Mouse (Mus musculus) heart, adult 8-10 months (tissue): ENCODE measurements around the gene Rab3ip. TPM values are rescaled to one million over a fixed set of nuclear protein-coding genes. Genes with fewer than 3 reads are reported as not detected.

ENCODE experiments used
- DNase-seq: peaks from one replicate; pipeline ENCODE4 v3.0.0; 2022; ENCODE audit warnings: low spot score
- total RNA-seq, 4 experiments: library from RNA; stranded (reverse); gene quantifications; 2 replicates each; pipeline ENCODE4 v1.2.4; 2022

The Rab3ip gene
- total RNA-seq, 4 experiments from 2014 or later, result 87.9 to 107 (median 103) TPM

DNA sequence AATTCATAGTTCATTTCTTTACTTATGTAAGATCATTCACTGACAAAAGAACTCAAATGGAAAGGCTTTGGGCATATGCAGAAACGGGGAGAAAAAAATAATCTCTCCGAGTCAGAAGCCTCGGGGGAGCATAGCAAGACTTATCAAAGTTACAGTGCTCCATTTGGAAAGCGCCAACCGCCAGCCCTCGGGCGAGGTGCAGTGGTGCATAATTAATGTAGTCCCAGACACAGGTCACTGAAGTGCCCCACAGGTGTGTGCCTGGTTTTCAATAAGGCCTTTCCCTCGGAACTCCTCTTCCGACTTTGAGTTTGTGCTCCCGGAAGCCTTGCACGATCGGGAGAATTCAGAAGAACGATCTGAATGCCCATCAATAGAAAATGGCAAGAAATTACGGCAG lies 11.6 kb upstream of the Rab3ip start:
- no peak for DNase-seq

- DNase-seq, result no peak
These were observed 7.4 kb upstream of the Rab3ip start for GRCm38 (mm10) chr10:116957867-116958551.

DNA sequence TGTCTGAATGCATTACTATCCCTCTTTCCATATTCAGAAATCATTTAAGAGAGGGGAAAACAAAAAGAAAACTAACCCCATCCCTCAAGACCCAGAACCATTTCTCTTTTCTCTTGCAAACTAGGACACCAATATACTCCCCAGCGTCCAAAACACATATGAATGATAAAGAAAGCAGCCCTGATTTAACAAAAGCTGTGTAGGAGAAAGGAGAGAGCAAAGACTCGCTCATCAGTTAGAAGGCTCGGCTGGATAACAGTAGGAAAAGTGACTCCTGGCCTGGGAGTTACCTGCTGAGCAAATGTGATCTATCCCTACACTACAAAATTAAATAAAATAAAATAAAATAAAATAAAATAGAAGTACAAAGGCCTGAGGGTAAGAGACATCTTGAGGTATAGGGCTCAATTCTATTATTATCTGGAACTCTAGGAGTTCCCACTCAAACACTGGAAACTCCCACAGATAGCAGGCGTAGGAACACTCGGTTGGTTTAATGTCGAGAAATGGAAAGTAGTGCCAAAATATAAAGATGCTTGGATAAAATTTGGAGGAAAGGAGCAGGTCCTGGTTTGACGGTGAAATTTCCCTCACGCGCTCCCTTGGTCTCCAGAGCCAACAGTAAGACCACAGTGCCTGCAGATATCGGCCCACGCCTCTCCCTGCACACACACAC lies 6.1 kb upstream of the Rab3ip start:
- DNase-seq, result no peak

DNA sequence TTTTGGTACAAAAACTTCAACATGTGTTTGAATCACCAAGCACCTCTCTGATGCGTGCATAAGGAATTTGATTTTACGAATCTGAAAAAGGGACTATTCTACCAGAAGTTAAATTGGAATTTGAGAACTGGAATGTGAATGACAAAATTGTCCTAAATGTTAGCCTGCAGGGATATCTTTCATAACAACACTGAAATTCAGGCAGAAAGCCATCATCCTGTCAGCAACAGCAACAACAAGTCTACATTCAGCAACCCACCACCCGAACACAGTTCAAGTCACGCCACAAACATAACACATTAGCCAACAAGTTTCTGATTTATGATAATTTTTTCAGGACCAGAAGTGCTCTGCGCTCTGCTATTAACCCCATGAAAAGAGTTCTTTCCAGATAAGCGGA lies 4.6 kb upstream of the Rab3ip start:
- DNase-seq, result no peak

- no peak for DNase-seq
These were observed 317 bp upstream of the Rab3ip start for GRCm38 (mm10) chr10:116950886-116951285.

DNA sequence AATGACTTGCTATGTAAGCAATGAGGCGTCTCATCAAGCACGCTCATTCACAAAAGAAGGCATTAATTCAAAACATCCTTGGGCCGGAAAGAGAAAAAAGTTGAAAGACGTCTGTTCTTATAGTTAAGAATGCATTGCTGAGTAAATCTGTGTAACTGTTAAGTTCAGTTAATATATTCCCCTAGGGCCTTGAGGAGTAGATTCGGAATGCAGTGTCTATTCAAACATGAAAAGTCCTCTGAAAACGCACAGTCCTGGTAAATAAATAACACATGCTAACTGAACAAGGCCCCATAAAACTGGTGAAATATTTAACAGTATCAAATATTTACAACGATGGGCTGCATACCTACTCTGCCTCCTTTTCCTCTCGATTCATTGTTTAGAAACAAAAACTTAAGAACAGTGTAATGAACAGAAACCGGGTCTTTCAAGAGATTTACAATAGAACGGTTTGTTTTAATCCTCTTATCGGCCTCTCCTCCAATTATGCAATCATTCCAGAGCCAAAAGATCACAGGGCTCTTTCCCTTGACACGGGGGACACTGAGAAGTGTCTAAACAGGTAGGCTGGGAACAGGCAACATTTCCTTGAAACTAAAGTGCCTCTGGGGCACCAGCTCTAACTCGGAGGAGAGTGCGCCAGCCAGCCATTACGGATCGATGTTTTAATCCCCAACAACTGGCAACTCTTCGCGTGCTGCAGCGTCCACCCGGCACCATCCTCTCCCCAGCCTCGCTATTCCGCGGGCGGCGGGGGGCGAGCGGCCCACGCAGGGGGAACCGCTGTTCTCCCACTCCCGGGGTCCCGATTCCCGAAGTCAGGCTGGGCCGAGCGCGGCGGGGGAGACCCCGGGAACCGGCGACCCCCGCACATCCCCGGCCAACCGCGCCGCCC lies 1.2 kb downstream of the Rab3ip start:
- no peak for DNase-seq

- no peak for DNase-seq
These were observed 2.2 kb downstream of the Rab3ip start for GRCm38 (mm10) chr10:116948414-116948813.

GRCm38 (mm10) chr10:116944940-116945339 lies 5.6 kb downstream of the Rab3ip start:
- no peak for DNase-seq

DNA sequence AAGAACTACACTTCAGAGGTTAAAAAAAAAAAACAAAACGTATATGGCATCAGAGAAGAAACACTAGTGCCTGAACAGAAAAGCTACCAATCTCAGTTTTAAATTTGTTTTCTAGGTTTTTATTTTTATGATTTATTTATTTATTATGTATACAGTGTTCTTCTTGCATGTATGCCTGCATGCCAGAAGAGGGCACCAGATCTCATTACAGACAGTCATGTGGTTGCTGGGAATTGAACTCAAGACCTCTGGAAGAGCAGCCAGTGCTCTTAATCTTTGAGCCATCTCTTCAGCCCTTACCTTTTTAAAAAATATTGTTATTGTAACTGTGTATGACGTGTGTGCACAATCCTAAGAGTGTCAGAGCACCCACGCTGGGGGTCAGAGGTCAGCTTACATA lies 6.4 kb downstream of the Rab3ip start:
- no peak for DNase-seq

DNA sequence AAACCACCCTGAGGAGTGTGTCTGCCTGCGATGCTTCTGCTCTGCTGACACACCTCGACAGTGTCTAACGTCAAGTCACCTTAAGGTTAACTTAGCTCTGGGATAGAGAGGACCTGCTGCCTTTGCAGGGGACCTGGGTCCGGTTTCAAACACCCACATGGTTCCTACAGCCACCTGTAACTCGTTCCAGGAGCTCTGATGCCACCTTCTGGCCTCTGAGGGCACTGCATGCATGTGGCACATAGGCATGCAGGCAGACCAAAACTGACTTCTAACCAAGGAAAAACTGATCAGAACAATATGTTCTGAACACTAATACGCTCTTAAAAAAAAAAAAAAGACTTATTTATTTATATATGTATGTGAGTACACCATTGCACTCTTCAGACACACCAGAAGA lies 7.5 kb downstream of the Rab3ip start:
- DNase-seq, result no peak

DNA sequence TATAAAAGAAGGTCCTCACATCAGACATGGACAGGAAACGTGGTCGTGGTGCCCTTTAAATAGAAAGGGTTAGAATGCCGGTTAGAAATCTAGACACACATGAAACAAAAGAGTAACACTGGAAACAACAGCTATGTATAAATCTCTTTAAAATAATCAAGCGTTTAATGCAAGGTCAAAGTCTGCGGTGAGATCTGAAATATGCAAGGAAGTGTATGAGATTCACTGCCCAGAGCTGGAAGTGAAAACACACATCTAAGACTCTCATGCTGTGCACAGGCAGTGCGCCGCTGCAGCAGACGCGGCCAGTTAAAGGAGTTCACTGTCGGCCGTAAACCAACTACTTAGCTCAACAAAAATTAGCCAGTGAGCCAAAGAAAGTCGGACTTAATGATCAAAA lies 15.5 kb downstream of the Rab3ip start:
- no peak for DNase-seq

- no peak for DNase-seq
These were observed 16.8 kb downstream of the Rab3ip start for GRCm38 (mm10) chr10:116933794-116934193.

- DNase-seq, result no peak
These were observed 18.2 kb downstream of the Rab3ip start for GRCm38 (mm10) chr10:116932418-116932817.

GRCm38 (mm10) chr10:116931497-116932179 lies 18.9 kb downstream of the Rab3ip start:
- DNase-seq, result no peak

- DNase-seq, result no peak
These were observed 19.6 kb downstream of the Rab3ip start for GRCm38 (mm10) chr10:116930936-116931335.

GRCm38 (mm10) chr10:116930506-116930905 lies 20.1 kb downstream of the Rab3ip start:
- no peak for DNase-seq

GRCm38 (mm10) chr10:116928826-116929225 lies 21.7 kb downstream of the Rab3ip start:
- DNase-seq, result no peak

GRCm38 (mm10) chr10:116926428-116927113 lies 24.0 kb downstream of the Rab3ip start:
- DNase-seq, result no peak

GRCm38 (mm10) chr10:116923651-116924495 lies 26.7 kb downstream of the Rab3ip start:
- no peak for DNase-seq

GRCm38 (mm10) chr10:116922161-116922560 lies 28.4 kb downstream of the Rab3ip start:
- DNase-seq, result no peak
